Mouse (Mus musculus): Measurements from ENCODE around the gene Fn3krp. TPM values are rescaled to one million over a fixed set of nuclear protein-coding genes. Genes with fewer than 3 reads are reported as not detected.

Gene Fn3krp
- polyA plus RNA-seq, 1 experiment, result 19.6 TPM

GRCm38 (mm10) chr11:121475699-121476415, 54.7 kb downstream of the Fn3krp start:
- Histone ChIP-seq H3K27me3 (replicated peaks; ENCODE audit: control insufficient read depth, insufficient read depth, low read length) (no peaks in the 10 kb centered on the region), H3K4me1 (ENCODE audit: control insufficient read depth, insufficient read depth, low read length) (peaks cover 11% of the 10 kb centered on the region; the same call in 1 of the 2 replicates), H3K27ac (ENCODE audit: insufficient read depth, low read depth, low read length) (no peak overlapping the region), H3K36me3 (ENCODE audit: control insufficient read depth, insufficient read depth, low read length) (no peaks in the 10 kb centered on the region), H3K4me3 (ENCODE audit: insufficient read depth, low read depth, low read length) (no peak overlapping the region)
- peak; percentile 77 for DNase-seq
- peak; percentile 95 for TF ChIP-seq CTCF (conservative IDR thresholded peaks at IDR 0.05; ENCODE audit: insufficient read depth, insufficient read length, low read depth, low read length)
- TF ChIP-seq POLR2A (IDR thresholded peaks at IDR 0.05; ENCODE audit: low read depth, low read length), result no peak
- 15% methylated on average over 9 of the region's 9 CpGs for WGBS

GRCm38 (mm10) chr11:121479476-121480203, 58.4 kb downstream of the Fn3krp start:
- H3K4me1 ChIP-seq (ENCODE audit: control insufficient read depth, insufficient read depth, low read length), result peaks cover 9% of the 10 kb centered on the region; the same call in 1 of the 2 replicates
- 84% methylated on average over 15 of the region's 15 CpGs for WGBS
- H3K27me3 ChIP-seq (replicated peaks; ENCODE audit: control insufficient read depth, insufficient read depth, low read length), result no peaks in the 10 kb centered on the region
- no peak overlapping the region for H3K4me3 ChIP-seq (ENCODE audit: insufficient read depth, low read depth, low read length)
- no peak for DNase-seq
- H3K36me3 ChIP-seq (ENCODE audit: control insufficient read depth, insufficient read depth, low read length), result no peaks in the 10 kb centered on the region
- TF ChIP-seq CTCF (conservative IDR thresholded peaks at IDR 0.05; ENCODE audit: insufficient read depth, insufficient read length, low read depth, low read length), result no peak
- no peak for TF ChIP-seq POLR2A (IDR thresholded peaks at IDR 0.05; ENCODE audit: low read depth, low read length)
- H3K27ac ChIP-seq (ENCODE audit: insufficient read depth, low read depth, low read length), result no peak overlapping the region

Other genes with a start within 250 kb of the Fn3krp start
- gene Hexdc, start 217.0 kb upstream of the Fn3krp start, polyA plus RNA-seq (2012; rRNA removed), result 18.3 and 23.6 TPM in 2 replicates
- gene Ogfod3, start 216.7 kb upstream of the Fn3krp start, polyA plus RNA-seq (2012; rRNA removed), result 25.4 and 27.4 TPM in 2 replicates
- 13.7 and 15.3 TPM in 2 replicates for gene Cybc1, start 192.1 kb upstream of the Fn3krp start, polyA plus RNA-seq (2012; rRNA removed)
- 41.8 and 54.1 TPM in 2 replicates for gene Narf, start 184.1 kb upstream of the Fn3krp start, polyA plus RNA-seq (2012; rRNA removed)
- gene Foxk2, start 161.4 kb upstream of the Fn3krp start, polyA plus RNA-seq (2012; rRNA removed), result 18.2 and 28.6 TPM in 2 replicates
- 54.5 and 59.4 TPM in 2 replicates for gene Wdr45b, start 67.0 kb upstream of the Fn3krp start, polyA plus RNA-seq (2012; rRNA removed)
- gene Rab40b, start 33.1 kb upstream of the Fn3krp start, polyA plus RNA-seq (2012; rRNA removed), result 1.8 and 2.5 TPM in 2 replicates
- gene Fn3k, start 13.5 kb downstream of the Fn3krp start, polyA plus RNA-seq (2012; rRNA removed), result 30.6 and 33.7 TPM in 2 replicates
- 58.9 and 70.1 TPM in 2 replicates for gene Tbcd, start 30.5 kb downstream of the Fn3krp start, polyA plus RNA-seq (2012; rRNA removed)
- gene Zfp750, start 97.9 kb downstream of the Fn3krp start, polyA plus RNA-seq (2012; rRNA removed), result 3.0 and 3.3 TPM in 2 replicates

Data from kidney, adult 2 months (tissue).